8 mouse cellular contexts compared by ENCODE assay signal in the genomic region with DNA sequence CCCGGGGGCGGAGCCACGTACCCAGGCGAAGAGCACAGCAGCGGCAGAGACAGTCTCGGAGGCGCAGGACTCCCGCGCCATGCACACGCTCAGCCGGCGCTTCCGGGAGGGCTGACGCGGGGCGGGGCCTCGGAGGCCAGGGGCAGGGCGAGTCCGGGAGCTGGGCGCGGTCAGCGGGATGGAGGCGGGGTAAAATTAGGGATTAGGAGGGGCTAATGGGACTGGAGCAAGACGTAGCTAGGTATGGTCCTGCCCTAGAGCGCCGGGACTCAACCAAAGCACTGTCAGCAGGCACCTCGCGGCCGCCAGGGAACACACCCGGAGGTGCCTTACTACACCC. TPM values are rescaled to one million over a fixed set of nuclear protein-coding genes. Genes with fewer than 3 reads are reported as not detected.
A peak's percentile ranks its signal among the peaks of the same experiment; 100 is the strongest.
DNase-seq lines count a peak whose midpoint lies in the region; ATAC-seq and TF ChIP-seq lines count a peak whose summit lies in the region.

TSS of gene Sergef (minus strand) at position 116 of the 340 bp plus-strand sequence.

- under 1% methylated on average over 28 of the region's 30 CpGs for WGBS in embryonic facial prominence, embryonic 14.5 days
- WGBS in heart, adult 2 months, result 0% methylated on average over 29 of the region's 30 CpGs
- WGBS in limb, embryonic 15.5 days, result under 1% methylated on average over 30 of the region's 30 CpGs

- ATAC-seq in embryonic facial prominence, embryonic 14.5 days (ENCODE audit: low read depth), result peak; percentile 97
- ATAC-seq in limb, embryonic 15.5 days (ENCODE audit: insufficient number of reproducible peaks, low FRiP score, low TSS enrichment, low read depth), result peak; percentile 89

- intact Hi-C loops in heart, adult 2 months (cut with DNase I), result no loop called here

- peak within 1 kb of the TSS; percentile 73 for H3K9ac ChIP-seq in embryonic facial prominence, embryonic 14.5 days (ENCODE audit: low read depth, low read length)
- peak within 1 kb of the TSS; percentile 78 for H3K9ac ChIP-seq in heart, adult 2 months (ENCODE audit: low read depth, low read length)
- peak within 1 kb of the TSS; percentile 56 for H3K9ac ChIP-seq in limb, embryonic 15.5 days

- peaks cover 11% of the 10 kb centered on the region for H3K4me1 ChIP-seq in embryonic facial prominence, embryonic 14.5 days (ENCODE audit: control insufficient read depth, insufficient read depth, low read length)
- H3K4me1 ChIP-seq in heart, adult 2 months (ENCODE audit: control insufficient read depth, insufficient read depth, low read length), result no peaks in the 10 kb centered on the region
- peaks cover 13% of the 10 kb centered on the region for H3K4me1 ChIP-seq in limb, embryonic 15.5 days

- H3K4me2 ChIP-seq in embryonic facial prominence, embryonic 14.5 days (ENCODE audit: low read depth, low read length), result peak within 1 kb of the TSS; percentile 92
- H3K4me2 ChIP-seq in limb, embryonic 15.5 days, result peak within 1 kb of the TSS; percentile 93

- TF ChIP-seq POLR2A in heart, adult 2 months (IDR thresholded peaks at IDR 0.05; ENCODE audit: insufficient read depth, low read depth, low read length), result peak; percentile 63

- H3K36me3 ChIP-seq in embryonic facial prominence, embryonic 14.5 days (ENCODE audit: control insufficient read depth, insufficient read depth, low read length), result no peaks in the 10 kb centered on the region
- no peaks in the 10 kb centered on the region for H3K36me3 ChIP-seq in heart, adult 2 months (ENCODE audit: control insufficient read depth, insufficient read depth, low read length)
- no peaks in the 10 kb centered on the region for H3K36me3 ChIP-seq in limb, embryonic 15.5 days

- no peaks in the 10 kb centered on the region for H3K9me3 ChIP-seq in embryonic facial prominence, embryonic 14.5 days (ENCODE audit: control insufficient read depth, low read length)
- H3K9me3 ChIP-seq in limb, embryonic 15.5 days, result no peaks in the 10 kb centered on the region

- no peaks in the 10 kb centered on the region for H3K79me2 ChIP-seq in heart, adult 2 months (replicated peaks; ENCODE audit: control insufficient read depth, insufficient read depth, low read length)

- DNase-seq in B cell, adult 2 months, result peak; percentile 83 to 86
- DNase-seq in adrenal gland, postnatal 4 days (ENCODE audit: low spot score in 2 of 2), result peak; percentile 77 to 78
- peak; percentile 92 for DNase-seq in embryonic facial prominence, embryonic 14.5 days (ENCODE audit: low spot score)
- peak; percentile 93 to 94 for DNase-seq in heart, adult 2 months
- DNase-seq in kidney, adult 8-10 months, result peak; percentile 91 to 92
- DNase-seq in monocyte, adult 2 months (ENCODE audit: low read depth in 1 of 2, low spot score in 2 of 2), result peak; percentile 51 to 67
- peak; percentile 87 to 89 for DNase-seq in spleen, postnatal 36 days (ENCODE audit: low spot score in 2 of 2)

- H3K4me3 ChIP-seq in embryonic facial prominence, embryonic 14.5 days (ENCODE audit: low read depth, low read length), result peak within 1 kb of the TSS; percentile 71
- peak within 1 kb of the TSS; percentile 59 for H3K4me3 ChIP-seq in heart, adult 2 months
- peak within 1 kb of the TSS; percentile 71 for H3K4me3 ChIP-seq in limb, embryonic 15.5 days

- H3K27me3 ChIP-seq in embryonic facial prominence, embryonic 14.5 days (replicated peaks; ENCODE audit: control insufficient read depth, insufficient read depth, low read length), result no peaks in the 10 kb centered on the region
- H3K27me3 ChIP-seq in heart, adult 2 months (ENCODE audit: control insufficient read depth, insufficient read depth, low read length), result no peaks in the 10 kb centered on the region
- no peaks in the 10 kb centered on the region for H3K27me3 ChIP-seq in limb, embryonic 15.5 days

- peak; percentile 21 for TF ChIP-seq CTCF in heart, adult 2 months (IDR thresholded peaks at IDR 0.05)

- no peak within 1 kb of the TSS for H3K27ac ChIP-seq in embryonic facial prominence, embryonic 14.5 days (replicated peaks; ENCODE audit: low read depth, low read length)
- H3K27ac ChIP-seq in heart, adult 2 months, result peak within 1 kb of the TSS; percentile 59
- no peak within 1 kb of the TSS; the same call in 1 of the 2 replicates for H3K27ac ChIP-seq in limb, embryonic 15.5 days

- TF ChIP-seq EP300 in heart, adult 2 months (IDR thresholded peaks at IDR 0.05; ENCODE audit: insufficient read depth, low read depth, low read length), result no peak

RNA-seq across cellular contexts. Expression of gene Sergef, which starts in this region (rescaled TPM):
- total RNA-seq in adrenal gland, postnatal 4 days (2021), result 10 to 100 TPM; 19.0 to 26.5 TPM
- polyA plus RNA-seq in embryonic facial prominence, embryonic 14.5 days (2014; fragmentation: Nextera tagmentation; extraction: Ambion mirVana), result 12.3 and 14.3 TPM in 2 replicates
- 1 to 10 TPM; 2.9 to 5.1 TPM for total RNA-seq in heart, adult 2 months (2021)
- 3.6 and 4.9 TPM in 2 replicates for polyA plus RNA-seq in heart, adult 2 months (2012; rRNA removed)
- polyA plus RNA-seq in limb, embryonic 15.5 days (2015; fragmentation: Nextera tagmentation; extraction: Ambion mirVana), result 15.5 and 16.5 TPM in 2 replicates
